Mouse (Mus musculus) heart, postnatal 4 days (tissue): ENCODE data around the gene Gm7970. TPM values are rescaled to one million over a fixed set of nuclear protein-coding genes. Genes with fewer than 3 reads are reported as not detected.
"Not testable (repeated sequence)": the region's sequence is repeated elsewhere in the genome, so short reads cannot be mapped to it uniquely, and the experiment has no call there.

ENCODE experiments used
- DNase-seq: peaks from one replicate; pipeline ENCODE4 v3.0.0; 2021
- total RNA-seq, 2 experiments: library from RNA; stranded (reverse); gene quantifications; 2 replicates each; pipeline ENCODE4 v1.2.3; 2021

Gene Gm7970
- not detected for total RNA-seq

GRCm38 (mm10) chr14:41555483-41555882, at the start of gene Gm7970:
Gene Gm7970 (minus strand): TSS chr14:41555583.
- DNase-seq: not testable (repeated sequence)

- DNase-seq: not testable (repeated sequence)
Measured at GRCm38 (mm10) chr14:41600935-41601334, 45.6 kb upstream of the Gm7970 start.

GRCm38 (mm10) chr14:41586346-41586745, 31.0 kb upstream of the Gm7970 start:
- DNase-seq: not testable (repeated sequence)

GRCm38 (mm10) chr14:41572911-41573310, 17.5 kb upstream of the Gm7970 start, which contains the start of gene 1700049E17Rik2:
Gene 1700049E17Rik2 (plus strand): TSS chr14:41573211.
- not testable (repeated sequence) for DNase-seq

- DNase-seq: not testable (repeated sequence)
Measured at GRCm38 (mm10) chr14:41524695-41525094, 30.7 kb downstream of the Gm7970 start.

GRCm38 (mm10) chr14:41520683-41521082, 34.7 kb downstream of the Gm7970 start:
- not testable (repeated sequence) for DNase-seq

Other genes with a start within 250 kb of the Gm7970 start
- gene Gm5798, start 207.0 kb downstream of the Gm7970 start, total RNA-seq: not detected
- gene Gm7945, start 169.2 kb downstream of the Gm7970 start, total RNA-seq: not detected
- gene Gm6482, start 147.3 kb downstream of the Gm7970 start, total RNA-seq: not detected
- not detected for gene Gm7954, start 102.1 kb downstream of the Gm7970 start, total RNA-seq
- not detected for gene Gm3486, start 66.1 kb downstream of the Gm7970 start, total RNA-seq
- gene 1700049E17Rik2, start 17.6 kb upstream of the Gm7970 start, total RNA-seq: not detected
- gene Gm3072, start 69.0 kb upstream of the Gm7970 start, total RNA-seq: not detected
- not detected for gene Gm3676, start 90.9 kb upstream of the Gm7970 start, total RNA-seq
- not detected for gene Gm8068, start 146.3 kb upstream of the Gm7970 start, total RNA-seq
- not detected for gene Gm7929, start 195.0 kb upstream of the Gm7970 start, total RNA-seq
- gene Gm47189, start 216.9 kb upstream of the Gm7970 start, total RNA-seq: not detected